Mouse (Mus musculus) gonadal fat pad, adult 2 months (tissue): ENCODE data around the gene Gvin1. TPM values are rescaled to one million over a fixed set of nuclear protein-coding genes. Genes with fewer than 3 reads are reported as not detected.
"Not testable (repeated sequence)": the region's sequence is repeated elsewhere in the genome, so short reads cannot be mapped to it uniquely, and the experiment has no call there.

Experiments used
- DNase-seq: peaks from one replicate; pipeline ENCODE4 v3.0.0-alpha.2; 2012; ENCODE audit warnings: low read depth
- polyA plus RNA-seq: library from polyadenylated mRNA; depleted of rRNA; stranded (reverse); fragments of >200 nt; gene quantifications from 2 replicates; pipeline ENCODE4 v1.2.3, GENCODE M21; 2012; rRNA removed

The Gvin1 gene
- polyA plus RNA-seq = 1.4 and 1.6 TPM in 2 replicates

GRCm38 (mm10) chr7:106215177-106215576 is at the start of gene Gvin1:
Gene Gvin1, minus strand, starts transcription at chr7:106215326.
- not testable (repeated sequence) for DNase-seq

- no peak for DNase-seq
Measured at GRCm38 (mm10) chr7:106251844-106252517, 36.9 kb upstream of the Gvin1 start.

- DNase-seq = no peak
Measured at GRCm38 (mm10) chr7:106248922-106249321, 33.8 kb upstream of the Gvin1 start.

GRCm38 (mm10) chr7:106248245-106248644 is 33.1 kb upstream of the Gvin1 start:
- DNase-seq = no peak

- no peak for DNase-seq
Measured at GRCm38 (mm10) chr7:106245601-106246000, 30.5 kb upstream of the Gvin1 start.

GRCm38 (mm10) chr7:106240484-106241275 is 25.6 kb upstream of the Gvin1 start:
- not testable (repeated sequence) for DNase-seq

- no peak for DNase-seq
Measured at GRCm38 (mm10) chr7:106237192-106237465, 22.0 kb upstream of the Gvin1 start.

- no peak for DNase-seq
Measured at GRCm38 (mm10) chr7:106236327-106237191, 21.4 kb upstream of the Gvin1 start.

GRCm38 (mm10) chr7:106235596-106235995 is 20.5 kb upstream of the Gvin1 start:
- no peak for DNase-seq

- not testable (repeated sequence) for DNase-seq
Measured at GRCm38 (mm10) chr7:106215910-106216309, 784 bp upstream of the Gvin1 start.

GRCm38 (mm10) chr7:106213770-106214169 is 1.4 kb downstream of the Gvin1 start:
- DNase-seq = not testable (repeated sequence)

GRCm38 (mm10) chr7:106206630-106207029 is 8.5 kb downstream of the Gvin1 start:
- not testable (repeated sequence) for DNase-seq

- DNase-seq = not testable (repeated sequence)
Measured at GRCm38 (mm10) chr7:106177065-106177464, 38.1 kb downstream of the Gvin1 start.

- DNase-seq = not testable (repeated sequence)
Measured at GRCm38 (mm10) chr7:106145013-106145754, 69.9 kb downstream of the Gvin1 start.

GRCm38 (mm10) chr7:106141128-106141895 is 73.8 kb downstream of the Gvin1 start:
- DNase-seq = not testable (repeated sequence)

GRCm38 (mm10) chr7:106117090-106117948 is 97.8 kb downstream of the Gvin1 start:
- DNase-seq = not testable (repeated sequence)
